Mouse (Mus musculus): ENCODE measurements at regions not wholly inside any gene's neighbourhood (a gene's known extent, or its start where the extent isn't known, plus 50 kb on each side); places are given as distances from the start of the nearest gene placed in this dataset.

- TF ChIP-seq CTCF (IDR thresholded peaks at IDR 0.05; ENCODE audit: control insufficient read depth, insufficient read depth, low read length) (no peak), POLR2A (IDR thresholded peaks at IDR 0.05; ENCODE audit: borderline replicate concordance, control insufficient read depth, low read depth, low read length) (no peak)
These were observed 68.5 kb upstream of the Ptpn13 start for GRCm38 (mm10) chr5:103356500-103356899.
